Mouse (Mus musculus): ENCODE measurements around the gene Sh3bp5. TPM values are rescaled to one million over a fixed set of nuclear protein-coding genes. Genes with fewer than 3 reads are reported as not detected.

Gene Sh3bp5
- polyA plus RNA-seq, 1 experiment from 2014 or later, result 144 TPM

GRCm38 (mm10) chr14:31385406-31385805 is 50.5 kb downstream of the Sh3bp5 start:
- 95% methylated on average over 5 of the region's 5 CpGs for WGBS
- H3K4me1 ChIP-seq (replicated peaks), result peaks cover 54% of the 10 kb centered on the region

GRCm38 (mm10) chr14:31384366-31385323 is 51.2 kb downstream of the Sh3bp5 start:
- peaks cover 5% of the 10 kb centered on the region; the same call in 1 of the 2 replicates for H3K36me3 ChIP-seq
- 0 out of 2 replicates have a peak overlapping the region, but pooled peaks have one; percentile 16 for H3K27ac ChIP-seq (replicated peaks)
- no peak for ATAC-seq (ENCODE audit: low FRiP score, low read depth)
- no peak overlapping the region for H3K4me2 ChIP-seq
- no peaks in the 10 kb centered on the region for H3K27me3 ChIP-seq
- no peak overlapping the region for H3K9ac ChIP-seq
- WGBS, result 56% methylated on average over 13 of the region's 13 CpGs
- no peak overlapping the region for H3K4me3 ChIP-seq
- peaks cover 51% of the 10 kb centered on the region for H3K4me1 ChIP-seq (replicated peaks)
- H3K9me3 ChIP-seq, result no peaks in the 10 kb centered on the region

More at GRCm38 (mm10) chr14:31385406-31385805, 50.5 kb downstream of the Sh3bp5 start:
- no peak for ATAC-seq (ENCODE audit: low FRiP score, low read depth)
- no peak overlapping the region for H3K4me2 ChIP-seq
- H3K9ac ChIP-seq, result no peak overlapping the region
- peaks cover 5% of the 10 kb centered on the region; the same call in 1 of the 2 replicates for H3K36me3 ChIP-seq
- no peak overlapping the region for H3K27ac ChIP-seq (replicated peaks)
- H3K4me3 ChIP-seq, result no peak overlapping the region
- no peaks in the 10 kb centered on the region for H3K9me3 ChIP-seq
- H3K27me3 ChIP-seq, result no peaks in the 10 kb centered on the region

- no peaks in the 10 kb centered on the region for H3K27me3 ChIP-seq
- no peak for ATAC-seq (ENCODE audit: low FRiP score, low read depth)
- no peak overlapping the region for H3K4me2 ChIP-seq
- no peaks in the 10 kb centered on the region for H3K9me3 ChIP-seq
- no peak overlapping the region for H3K4me3 ChIP-seq
- no peak overlapping the region for H3K9ac ChIP-seq
- 61% methylated on average over 11 of the region's 11 CpGs for WGBS
- H3K4me1 ChIP-seq (replicated peaks), result peaks cover 43% of the 10 kb centered on the region
- peaks cover 9% of the 10 kb centered on the region for H3K36me3 ChIP-seq
- H3K27ac ChIP-seq (replicated peaks), result no peak overlapping the region
These were observed 52.3 kb downstream of the Sh3bp5 start for GRCm38 (mm10) chr14:31383470-31384050.

GRCm38 (mm10) chr14:31382276-31382675 is 53.6 kb downstream of the Sh3bp5 start:
- H3K27me3 ChIP-seq, result no peaks in the 10 kb centered on the region
- no peak overlapping the region for H3K27ac ChIP-seq (replicated peaks)
- WGBS, result 90% methylated on average over 8 of the region's 8 CpGs
- no peak overlapping the region for H3K9ac ChIP-seq
- H3K4me2 ChIP-seq, result no peak overlapping the region
- no peak for ATAC-seq (ENCODE audit: low FRiP score, low read depth)
- peaks cover 31% of the 10 kb centered on the region for H3K4me1 ChIP-seq (replicated peaks)
- H3K4me3 ChIP-seq, result no peak overlapping the region
- no peaks in the 10 kb centered on the region for H3K9me3 ChIP-seq
- H3K36me3 ChIP-seq, result peaks cover 21% of the 10 kb centered on the region

GRCm38 (mm10) chr14:31376331-31376730 is 59.5 kb downstream of the Sh3bp5 start:
- peaks cover 67% of the 10 kb centered on the region for H3K36me3 ChIP-seq
- no peak for ATAC-seq (ENCODE audit: low FRiP score, low read depth)
- 91% methylated on average over 3 of the region's 3 CpGs for WGBS

GRCm38 (mm10) chr14:31374390-31374789 is 61.5 kb downstream of the Sh3bp5 start:
- 93% methylated on average over 6 of the region's 6 CpGs for WGBS
- no peaks in the 10 kb centered on the region for H3K4me1 ChIP-seq (replicated peaks)
- H3K27ac ChIP-seq (replicated peaks), result no peak overlapping the region
- no peak for ATAC-seq (ENCODE audit: low FRiP score, low read depth)
- H3K27me3 ChIP-seq, result no peaks in the 10 kb centered on the region
- no peak overlapping the region for H3K4me3 ChIP-seq
- H3K9me3 ChIP-seq, result no peaks in the 10 kb centered on the region
- H3K9ac ChIP-seq, result no peak overlapping the region
- peaks cover 86% of the 10 kb centered on the region for H3K36me3 ChIP-seq
- no peak overlapping the region for H3K4me2 ChIP-seq

More at GRCm38 (mm10) chr14:31376331-31376730, 59.5 kb downstream of the Sh3bp5 start:
- no peak overlapping the region for H3K4me2 ChIP-seq
- no peaks in the 10 kb centered on the region for H3K27me3 ChIP-seq
- no peak overlapping the region for H3K4me3 ChIP-seq
- H3K4me1 ChIP-seq (replicated peaks), result no peaks in the 10 kb centered on the region
- no peak overlapping the region for H3K9ac ChIP-seq
- H3K27ac ChIP-seq (replicated peaks), result no peak overlapping the region
- H3K9me3 ChIP-seq, result no peaks in the 10 kb centered on the region

- no peak overlapping the region for H3K27ac ChIP-seq (replicated peaks)
- H3K4me3 ChIP-seq, result no peak overlapping the region
- H3K9me3 ChIP-seq, result no peaks in the 10 kb centered on the region
- H3K27me3 ChIP-seq, result no peaks in the 10 kb centered on the region
- ATAC-seq (ENCODE audit: low FRiP score, low read depth), result no peak
- H3K4me2 ChIP-seq, result no peak overlapping the region
- no peak overlapping the region for H3K9ac ChIP-seq
- no peaks in the 10 kb centered on the region for H3K4me1 ChIP-seq (replicated peaks)
- peaks cover 78% of the 10 kb centered on the region for H3K36me3 ChIP-seq
- 83% methylated on average over 3 of the region's 3 CpGs for WGBS
These were observed 66.5 kb downstream of the Sh3bp5 start for GRCm38 (mm10) chr14:31369377-31369776.

GRCm38 (mm10) chr14:31367951-31368350 is 67.9 kb downstream of the Sh3bp5 start:
- no peak overlapping the region for H3K4me2 ChIP-seq
- H3K9ac ChIP-seq, result no peak overlapping the region
- no peak for ATAC-seq (ENCODE audit: low FRiP score, low read depth)
- no peak overlapping the region for H3K4me3 ChIP-seq
- no peaks in the 10 kb centered on the region for H3K9me3 ChIP-seq
- no peak overlapping the region for H3K27ac ChIP-seq (replicated peaks)
- 94% methylated on average over 7 of the region's 7 CpGs for WGBS
- H3K4me1 ChIP-seq (replicated peaks), result no peaks in the 10 kb centered on the region
- peaks cover 77% of the 10 kb centered on the region for H3K36me3 ChIP-seq
- no peaks in the 10 kb centered on the region for H3K27me3 ChIP-seq

- no peak for ATAC-seq (ENCODE audit: low FRiP score, low read depth)
- Histone ChIP-seq H3K4me3 (no peak overlapping the region), H3K27me3 (no peaks in the 10 kb centered on the region), H3K9ac (no peak overlapping the region), H3K27ac (replicated peaks) (no peak overlapping the region), H3K36me3 (peaks cover 76% of the 10 kb centered on the region), H3K9me3 (no peaks in the 10 kb centered on the region), H3K4me2 (no peak overlapping the region), H3K4me1 (replicated peaks) (no peaks in the 10 kb centered on the region)
These were observed 70.5 kb downstream of the Sh3bp5 start for GRCm38 (mm10) chr14:31365350-31365749.

GRCm38 (mm10) chr14:31364589-31364988 is 71.3 kb downstream of the Sh3bp5 start:
- no peaks in the 10 kb centered on the region for H3K9me3 ChIP-seq
- H3K4me1 ChIP-seq (replicated peaks), result no peaks in the 10 kb centered on the region
- H3K27me3 ChIP-seq, result no peaks in the 10 kb centered on the region
- 99% methylated on average over 4 of the region's 4 CpGs for WGBS
- ATAC-seq (ENCODE audit: low FRiP score, low read depth), result no peak
- H3K4me3 ChIP-seq, result no peak overlapping the region
- H3K9ac ChIP-seq, result no peak overlapping the region
- no peak overlapping the region for H3K4me2 ChIP-seq
- H3K36me3 ChIP-seq, result peaks cover 74% of the 10 kb centered on the region
- no peak overlapping the region for H3K27ac ChIP-seq (replicated peaks)

- Histone ChIP-seq H3K9ac (no peak overlapping the region), H3K27ac (replicated peaks) (no peak overlapping the region), H3K27me3 (no peaks in the 10 kb centered on the region), H3K36me3 (peaks cover 69% of the 10 kb centered on the region), H3K4me1 (replicated peaks) (no peaks in the 10 kb centered on the region), H3K9me3 (no peaks in the 10 kb centered on the region), H3K4me2 (no peak overlapping the region), H3K4me3 (no peak overlapping the region)
- no peak for ATAC-seq (ENCODE audit: low FRiP score, low read depth)
- WGBS, result 97% methylated on average over 2 of the region's 2 CpGs
These were observed 73.6 kb downstream of the Sh3bp5 start for GRCm38 (mm10) chr14:31362236-31362635.

GRCm38 (mm10) chr14:31345367-31345766 is 90.5 kb downstream of the Sh3bp5 start:
- Histone ChIP-seq H3K4me2 (no peak overlapping the region), H3K4me1 (replicated peaks) (no peaks in the 10 kb centered on the region), H3K9ac (no peak overlapping the region), H3K36me3 (peaks cover 41% of the 10 kb centered on the region), H3K4me3 (no peak overlapping the region), H3K27me3 (no peaks in the 10 kb centered on the region), H3K27ac (replicated peaks) (no peak overlapping the region), H3K9me3 (no peaks in the 10 kb centered on the region)
- no peak for ATAC-seq (ENCODE audit: low FRiP score, low read depth)
- 95% methylated on average over 1 of the region's 1 CpGs for WGBS

All from hindbrain, embryonic 15.5 days (tissue).